Mouse (Mus musculus) heart, embryonic 14.5 days (tissue): Measurements from ENCODE around the gene Dennd1a. TPM values are rescaled to one million over a fixed set of nuclear protein-coding genes. Genes with fewer than 3 reads are reported as not detected.

ENCODE experiments used
- ATAC-seq: fragments of 200-750 bp; cut with Nextera tagmentation; 2 replicates; pipeline ENCODE4 v1.8.0; 2017; ENCODE audit warnings: low read depth, moderate TSS enrichment; ENCODE audit not compliant: insufficient number of reproducible peaks, insufficient read depth, low FRiP score
- H3K27ac ChIP-seq, 2 experiments: fragments of 200-500 bp in 1 of 2; fragments of 300-500 bp in 1 of 2; sonication (generic) in 1 of 2; replicated peaks in 1 of 2; 2 replicates each; pipeline ENCODE4 v1.5.1; 2012 to 2014; ENCODE audit warnings: low read depth in 2 of 2, low read length in 2 of 2, control low read depth in 1 of 2, mild to moderate bottlenecking in 1 of 2, mixed read lengths in 1 of 2; ENCODE audit not compliant: control insufficient read depth in 1 of 2, insufficient read depth in 1 of 2
- H3K27me3 ChIP-seq: fragments of 300-500 bp; sonication (generic); 2 replicates; pipeline ENCODE4 v1.6.1; 2014; ENCODE audit warnings: mild to moderate bottlenecking, low read length, control low read depth; ENCODE audit not compliant: control insufficient read depth, insufficient read depth
- H3K36me3 ChIP-seq: fragments of 300-500 bp; sonication (generic); 2 replicates; pipeline ENCODE4 v1.6.1; 2014; ENCODE audit warnings: mild to moderate bottlenecking, control low read depth, low read length, mixed read lengths; ENCODE audit not compliant: control insufficient read depth, insufficient read depth
- H3K4me1 ChIP-seq, 2 experiments: fragments of 200-500 bp in 1 of 2; fragments of 300-500 bp in 1 of 2; sonication (generic) in 1 of 2; 2 replicates each; pipeline ENCODE4 v1.6.1; 2012 to 2014; ENCODE audit warnings: low read length in 2 of 2, control low read depth in 1 of 2, mixed read lengths in 1 of 2; ENCODE audit not compliant: control insufficient read depth in 2 of 2, insufficient read depth in 2 of 2
- H3K4me2 ChIP-seq: fragments of 300-500 bp; sonication (generic); 2 replicates; pipeline ENCODE4 v1.6.1; 2014; ENCODE audit warnings: mild to moderate bottlenecking, low read length
- H3K4me3 ChIP-seq, 2 experiments: fragments of 200-500 bp in 1 of 2; fragments of 300-500 bp in 1 of 2; sonication (generic) in 1 of 2; 2 replicates each; pipeline ENCODE4 v1.5.1; 2012 to 2014; ENCODE audit warnings: low read length in 2 of 2, mild to moderate bottlenecking in 2 of 2, control low read depth in 1 of 2, low read depth in 1 of 2, moderate library complexity in 1 of 2; ENCODE audit not compliant: control insufficient read depth in 1 of 2, insufficient read depth in 1 of 2
- H3K9ac ChIP-seq: fragments of 300-500 bp; sonication (generic); 2 replicates; pipeline ENCODE4 v1.6.1; 2014; ENCODE audit warnings: mild to moderate bottlenecking, low read length
- H3K9me3 ChIP-seq: fragments of 300-500 bp; sonication (generic); 2 replicates; pipeline ENCODE4 v1.6.1; 2016; ENCODE audit warnings: low read length, control low read depth; ENCODE audit not compliant: control insufficient read depth
- WGBS: fragments of 180-500 bp; shearing (Covaris S2); extraction: QIAGEN DNeasy Blood & Tissue Kit; methylation state at CpG from one replicate; pipeline ENCODE4 v1.1.7; 2014; 5-methylcytosine and 5-hydroxymethylcytosine counted together
- polyA plus RNA-seq: library from polyadenylated mRNA; unstranded; fragments of >200 nt; fragmentation: Nextera tagmentation; extraction: Ambion mirVana; gene quantifications from 2 replicates; pipeline ENCODE4 v1.2.1, GENCODE M21; 2014

Dennd1a gene
- polyA plus RNA-seq, 1 experiment from 2014 or later = 12.1 TPM

DNA sequence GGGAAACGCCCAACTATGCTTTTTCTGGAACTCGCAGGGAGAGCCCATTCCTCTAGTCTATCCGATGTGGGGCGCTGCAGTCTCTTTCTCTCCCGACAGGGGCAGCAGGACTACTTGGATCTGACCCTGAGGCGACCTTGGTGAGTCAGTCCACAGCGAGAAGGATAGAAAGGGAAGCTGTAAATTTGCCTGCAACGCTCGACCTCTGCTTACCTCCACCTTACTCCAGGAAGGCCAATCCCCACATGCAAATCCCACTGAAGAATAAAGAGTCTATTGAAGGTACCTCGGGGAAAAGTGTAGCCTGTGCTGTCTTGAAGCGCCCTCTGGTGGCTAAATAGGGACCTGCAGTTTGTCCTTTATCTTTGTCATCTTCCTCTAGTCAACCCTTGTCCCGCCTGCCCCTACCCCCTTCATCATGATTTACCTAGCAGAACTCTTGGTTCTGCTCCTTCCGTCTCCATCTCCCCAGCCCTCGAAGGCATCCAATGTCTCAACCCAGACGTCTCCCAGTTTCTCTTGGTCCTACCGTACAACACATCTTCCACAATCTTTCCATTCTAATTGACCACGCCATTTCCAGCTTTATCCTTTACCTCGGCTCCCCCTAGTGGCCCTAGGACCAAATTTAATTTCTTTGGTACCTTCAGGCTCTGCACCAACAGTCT lies 515.4 kb downstream of the Dennd1a start:
- peak overlapping the region; percentile 40 to 51 for H3K4me3 ChIP-seq
- WGBS = under 1% methylated on average over 18 of the region's 18 CpGs
- peak overlapping the region; percentile 65 for H3K9ac ChIP-seq
- H3K36me3 ChIP-seq = no peaks in the 10 kb centered on the region
- ATAC-seq = peak; percentile 46
- H3K27ac ChIP-seq = peak overlapping the region in 1 of 2 experiments; percentile 43; a peak in 2 of 4 replicates
- peaks cover 26 to 27% of the 10 kb centered on the region in 2 experiments for H3K4me1 ChIP-seq
- H3K9me3 ChIP-seq = no peaks in the 10 kb centered on the region
- no peaks in the 10 kb centered on the region; the same call in 1 of the 2 replicates for H3K27me3 ChIP-seq
- peak overlapping the region; percentile 60 for H3K4me2 ChIP-seq

DNA sequence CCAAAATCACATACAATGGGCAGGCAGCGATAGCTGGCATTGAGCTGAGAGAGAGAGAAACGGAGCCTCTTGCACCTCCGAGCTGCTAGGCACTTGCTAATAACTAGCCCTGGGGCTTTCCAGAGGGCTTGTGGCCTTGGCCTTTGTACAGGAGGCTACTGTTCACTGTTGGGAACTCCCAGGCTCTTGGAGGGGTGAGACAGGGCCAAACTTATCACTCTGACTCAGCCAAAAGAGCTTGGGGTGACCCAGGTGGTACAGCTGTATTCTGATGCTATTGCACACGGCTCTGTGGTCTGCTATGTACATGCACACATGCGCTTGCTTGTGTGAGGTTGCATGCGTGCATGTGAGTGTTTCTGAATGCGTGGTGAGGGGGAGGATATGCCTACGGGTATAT lies 517.4 kb downstream of the Dennd1a start:
- H3K9ac ChIP-seq = no peak overlapping the region
- H3K9me3 ChIP-seq = no peaks in the 10 kb centered on the region
- H3K27ac ChIP-seq = no peak overlapping the region
- no peaks in the 10 kb centered on the region for H3K36me3 ChIP-seq
- H3K4me2 ChIP-seq = no peak overlapping the region
- ATAC-seq = no peak
- 87% methylated on average over 8 of the region's 8 CpGs for WGBS
- no peaks in the 10 kb centered on the region; the same call in 1 of the 2 replicates for H3K27me3 ChIP-seq
- H3K4me3 ChIP-seq = no peak overlapping the region
- peaks cover 33 to 40% of the 10 kb centered on the region in 2 experiments for H3K4me1 ChIP-seq

DNA sequence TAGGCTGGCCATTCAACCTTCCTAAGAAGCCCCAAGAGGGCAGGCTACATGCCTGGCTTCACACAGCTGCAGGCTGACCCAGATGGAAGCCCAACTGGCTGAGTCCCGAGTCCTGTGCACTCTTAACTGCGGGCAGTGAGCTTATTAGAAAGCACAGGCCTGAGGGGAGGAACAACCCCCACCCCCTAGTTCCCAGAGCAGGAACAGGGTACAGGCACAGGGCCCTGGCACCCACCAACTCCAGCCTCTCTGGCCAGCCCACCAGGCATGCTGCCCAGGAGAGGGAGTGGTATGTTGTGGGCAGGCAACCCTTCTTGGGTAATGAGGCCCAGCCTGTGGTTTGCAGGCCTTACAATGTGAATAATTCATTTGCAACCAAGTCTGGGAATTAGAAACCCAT lies 518.3 kb downstream of the Dennd1a start:
- H3K4me2 ChIP-seq = no peak overlapping the region
- no peaks in the 10 kb centered on the region; the same call in 1 of the 2 replicates for H3K27me3 ChIP-seq
- no peak overlapping the region for H3K27ac ChIP-seq
- H3K4me1 ChIP-seq = peaks cover 36 to 43% of the 10 kb centered on the region in 2 experiments
- ATAC-seq = no peak
- H3K36me3 ChIP-seq = no peaks in the 10 kb centered on the region
- no peaks in the 10 kb centered on the region for H3K9me3 ChIP-seq
- H3K9ac ChIP-seq = no peak overlapping the region
- H3K4me3 ChIP-seq = no peak overlapping the region
- WGBS = 82% methylated on average over 2 of the region's 2 CpGs

DNA sequence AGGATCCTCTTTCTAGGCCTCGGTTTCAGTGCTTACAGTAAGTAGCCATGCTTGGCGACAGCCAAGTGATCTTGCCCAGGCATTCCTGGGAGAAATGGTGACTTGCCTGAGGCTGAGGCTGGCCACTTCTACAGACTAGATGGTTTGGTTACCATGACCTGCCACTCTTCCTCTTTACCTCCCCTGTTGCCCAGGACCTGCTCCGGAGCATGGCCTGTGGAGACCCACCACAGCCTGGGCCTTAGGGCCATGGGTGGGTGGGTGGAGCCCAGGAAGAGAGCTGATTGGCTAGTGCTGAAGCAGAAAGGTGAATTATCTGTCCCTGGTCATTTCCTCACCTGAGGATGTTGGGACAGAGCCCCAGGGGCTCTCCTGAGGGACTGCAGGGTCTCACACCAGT lies 519.5 kb downstream of the Dennd1a start:
- WGBS = 67% methylated on average over 3 of the region's 3 CpGs
- H3K27ac ChIP-seq = peak overlapping the region in 1 of 2 experiments; percentile 56; a peak in 3 of 4 replicates
- peaks cover 36 to 43% of the 10 kb centered on the region in 2 experiments for H3K4me1 ChIP-seq
- no peak for ATAC-seq
- H3K36me3 ChIP-seq = no peaks in the 10 kb centered on the region
- H3K4me2 ChIP-seq = no peak overlapping the region
- no peaks in the 10 kb centered on the region for H3K9me3 ChIP-seq
- no peaks in the 10 kb centered on the region; the same call in 1 of the 2 replicates for H3K27me3 ChIP-seq
- no peak overlapping the region for H3K4me3 ChIP-seq
- no peak overlapping the region for H3K9ac ChIP-seq

DNA sequence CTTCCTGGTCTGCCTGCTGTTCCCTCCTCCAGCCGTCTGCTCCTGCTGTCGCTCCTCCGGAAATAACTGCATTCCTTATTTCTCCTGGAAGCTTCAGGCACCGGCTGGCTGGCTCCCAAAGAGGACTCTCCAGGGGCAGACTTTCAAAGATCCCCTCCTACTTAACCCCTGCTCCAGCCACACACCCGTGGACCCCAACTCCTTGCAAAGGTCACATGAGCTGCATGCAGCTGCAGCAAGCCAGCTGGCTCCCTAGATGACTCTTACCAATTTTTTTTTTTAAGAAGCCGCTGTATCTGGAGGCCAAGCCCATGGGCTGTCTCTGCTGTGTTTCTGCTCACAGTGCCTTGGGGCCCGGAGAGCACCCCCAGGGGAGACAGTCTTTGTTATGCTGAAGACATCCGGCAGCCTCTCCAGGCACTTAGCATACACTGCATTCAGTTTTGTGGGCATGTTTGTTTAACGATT lies 520.1 kb downstream of the Dennd1a start:
- Histone ChIP-seq H3K4me1 (peaks cover 36 to 43% of the 10 kb centered on the region in 2 experiments), H3K4me3 (no peak overlapping the region), H3K9me3 (no peaks in the 10 kb centered on the region), H3K4me2 (peak overlapping the region; percentile 37), H3K9ac (no peak overlapping the region), H3K27me3 (no peaks in the 10 kb centered on the region), H3K27ac (peak overlapping the region; percentile 43 to 56), H3K36me3 (no peaks in the 10 kb centered on the region)
- peak; percentile 8; the same call in 1 of the 2 replicates for ATAC-seq
- WGBS = 7% methylated on average over 9 of the region's 9 CpGs

DNA sequence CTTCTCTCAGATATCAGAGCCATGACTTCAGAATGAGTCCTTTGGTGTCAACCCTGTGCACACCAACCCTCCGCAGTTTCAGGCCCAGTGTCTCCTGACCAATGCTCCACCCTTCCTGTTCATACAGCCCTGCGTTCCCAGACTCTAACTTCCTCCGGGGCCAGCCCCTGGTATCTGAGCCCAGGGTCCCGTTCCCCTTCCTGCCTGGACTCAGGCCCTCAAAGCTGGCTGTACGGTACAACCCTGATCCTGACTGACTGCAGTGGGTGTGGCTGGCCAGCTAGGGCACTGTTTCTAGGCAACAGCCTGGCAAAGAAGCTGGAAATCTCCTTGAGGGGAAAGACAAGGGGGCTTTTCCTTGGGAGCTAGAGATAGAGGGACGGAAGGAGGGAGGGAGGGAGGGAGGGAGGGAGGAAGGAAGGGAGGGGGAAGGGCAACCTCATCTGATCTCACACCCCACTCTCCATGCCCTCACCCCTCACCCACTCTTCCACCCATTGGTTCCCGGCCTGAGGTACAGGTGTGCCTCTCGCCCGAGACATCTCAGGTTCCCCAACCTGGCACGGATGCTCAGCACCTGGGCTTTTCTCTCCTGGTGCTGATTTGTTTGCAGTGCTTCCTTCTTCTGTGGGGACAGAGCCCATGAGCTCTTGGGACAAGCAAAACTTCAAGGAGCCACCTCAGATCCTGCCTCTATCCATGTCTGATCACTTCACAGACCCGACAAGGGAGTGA lies 521.0 kb downstream of the Dennd1a start:
- Histone ChIP-seq H3K27ac (peak overlapping the region; percentile 23 to 56), H3K4me1 (peaks cover 36 to 40% of the 10 kb centered on the region in 2 experiments), H3K9me3 (no peaks in the 10 kb centered on the region), H3K4me3 (no peak overlapping the region), H3K9ac (no peak overlapping the region), H3K27me3 (no peaks in the 10 kb centered on the region), H3K36me3 (no peaks in the 10 kb centered on the region), H3K4me2 (no peak overlapping the region)
- 56% methylated on average over 11 of the region's 11 CpGs for WGBS
- peak; percentile 62 for ATAC-seq

DNA sequence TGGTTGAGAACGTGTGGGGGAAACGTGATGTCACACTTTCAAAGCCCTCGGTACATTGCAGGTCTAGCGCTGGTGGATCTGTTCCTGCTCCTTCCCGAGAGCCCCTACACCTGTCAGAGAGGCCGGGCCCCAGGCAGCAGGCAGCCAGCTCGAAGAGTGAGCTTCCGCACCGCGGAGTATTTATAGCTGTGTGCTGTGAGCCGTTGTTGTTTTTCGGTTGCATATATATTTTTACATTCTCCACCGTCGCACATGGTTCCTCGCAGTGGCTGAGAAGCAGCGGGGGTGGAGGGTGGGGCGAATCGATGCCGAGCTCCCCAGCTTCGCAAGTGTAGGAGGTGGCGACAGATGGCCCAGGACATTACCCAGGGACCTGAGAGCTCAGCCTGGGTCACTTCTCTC lies 522.1 kb downstream of the Dennd1a start:
- peak overlapping the region; percentile 54 for H3K9ac ChIP-seq

More for the DNA sequence above, 522.1 kb downstream of the Dennd1a start:
- H3K36me3 ChIP-seq = no peaks in the 10 kb centered on the region
- WGBS = 8% methylated on average over 21 of the region's 21 CpGs
- H3K4me1 ChIP-seq = peaks cover 33 to 38% of the 10 kb centered on the region in 2 experiments
- H3K4me3 ChIP-seq = peak overlapping the region in 1 of 2 experiments; percentile 10; a peak in 1 of 4 replicates
- H3K9me3 ChIP-seq = no peaks in the 10 kb centered on the region
- peak overlapping the region; percentile 46 for H3K4me2 ChIP-seq
- H3K27me3 ChIP-seq = no peaks in the 10 kb centered on the region
- ATAC-seq = no peak
- H3K27ac ChIP-seq = peak overlapping the region; percentile 23 to 56
